Mouse (Mus musculus): ENCODE results near the gene Cnn1. TPM values are rescaled to one million over a fixed set of nuclear protein-coding genes. Genes with fewer than 3 reads are reported as not detected.
A peak's percentile ranks its signal among the peaks of the same experiment; 100 is the strongest.
"Not testable (repeated sequence)": the region's sequence is repeated elsewhere in the genome, so short reads cannot be mapped to it uniquely, and the experiment has no call there.

Cnn1 gene
- polyA plus RNA-seq, 2 experiments = 2.3 to 3.1 TPM

DNA sequence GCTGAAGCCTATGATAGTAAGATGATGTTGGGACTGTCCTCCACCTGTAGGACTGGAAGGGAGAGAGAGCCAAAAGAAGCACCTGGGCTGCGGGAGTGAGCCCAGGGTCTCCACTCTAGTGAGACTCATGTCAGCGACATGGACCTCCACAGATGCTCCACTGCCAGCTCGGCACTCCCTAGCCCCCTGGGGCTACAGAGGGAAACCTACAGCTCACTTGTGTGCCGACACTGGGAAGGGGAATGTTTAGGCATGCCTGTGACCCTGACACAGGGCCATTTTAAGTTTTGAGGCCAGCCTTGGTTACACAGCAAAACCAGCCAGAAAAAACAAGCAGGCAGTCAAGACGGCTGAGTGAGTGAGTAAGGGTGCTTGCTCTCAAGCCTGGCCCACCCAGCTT lies 31.8 kb upstream of the Cnn1 start:
- Histone ChIP-seq H3K36me3 (ENCODE audit: control insufficient read depth, insufficient read depth, low read length) (peaks cover 45% of the 10 kb centered on the region), H3K4me2 (replicated peaks; ENCODE audit: low read depth, low read length, severe bottlenecking) (no peak overlapping the region), H3K9me3 (ENCODE audit: control insufficient read depth, low read length) (no peaks in the 10 kb centered on the region), H3K4me3 (replicated peaks; ENCODE audit: low read length) (no peak overlapping the region), H3K27me3 (ENCODE audit: control insufficient read depth, insufficient read depth, low read length) (no peaks in the 10 kb centered on the region), H3K9ac (ENCODE audit: low read depth, low read length, severe bottlenecking) (no peak overlapping the region), H3K4me1 (ENCODE audit: control insufficient read depth, insufficient read depth, low read length) (peaks cover 6% of the 10 kb centered on the region; the same call in 1 of the 2 replicates), H3K27ac (replicated peaks; ENCODE audit: low read depth, low read length) (no peak overlapping the region)
- ATAC-seq (ENCODE audit: low FRiP score, low read depth) (no peak), DNase-seq (ENCODE audit: low spot score) (no peak)
- WGBS = 75% methylated on average over 5 of the region's 5 CpGs
- TF ChIP-seq POLR2A (IDR thresholded peaks at IDR 0.05; ENCODE audit: borderline replicate concordance, extremely low read depth, insufficient read depth, insufficient read length) = no peak

DNA sequence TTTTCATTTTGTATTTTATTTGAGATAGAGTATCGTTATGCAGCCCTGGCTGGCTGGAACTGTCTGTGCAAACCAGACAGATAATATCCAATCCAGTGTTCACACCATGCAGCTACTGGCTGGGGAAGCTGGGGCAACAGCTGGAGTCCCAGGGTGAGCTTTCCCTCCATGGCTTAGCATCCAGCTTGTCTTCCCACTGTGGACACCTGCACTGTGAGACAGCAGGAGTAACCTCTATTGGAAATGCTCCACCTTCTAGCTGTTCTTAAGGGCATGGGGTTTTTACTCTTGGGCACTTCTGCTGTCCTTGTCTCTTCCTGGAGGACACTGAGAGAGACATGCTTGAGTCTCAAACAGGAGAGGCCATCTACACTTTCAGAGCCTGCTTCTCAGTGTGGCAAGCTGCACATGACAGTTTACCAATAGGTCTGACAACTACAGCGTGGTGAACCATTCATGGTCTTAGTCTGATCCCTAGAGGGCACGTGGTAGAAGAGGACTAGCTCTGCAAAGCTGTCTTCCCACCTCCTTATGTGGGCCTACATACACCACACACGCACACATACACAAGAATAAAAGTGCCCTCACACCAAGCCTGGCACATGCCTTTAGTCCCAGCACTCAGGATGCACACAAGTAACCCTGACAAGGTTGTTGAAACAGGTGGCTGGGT lies 29.0 kb upstream of the Cnn1 start:
- no peak for DNase-seq (ENCODE audit: low spot score)
- Histone ChIP-seq H3K4me3 (replicated peaks; ENCODE audit: low read length) (peak overlapping the region; percentile 85), H3K9ac (ENCODE audit: low read depth, low read length, severe bottlenecking) (0 out of 2 replicates have a peak overlapping the region, but pooled peaks have one; percentile 16), H3K4me2 (replicated peaks; ENCODE audit: low read depth, low read length, severe bottlenecking) (peak overlapping the region; percentile 61), H3K27me3 (ENCODE audit: control insufficient read depth, insufficient read depth, low read length) (no peaks in the 10 kb centered on the region), H3K27ac (replicated peaks; ENCODE audit: low read depth, low read length) (0 out of 2 replicates have a peak overlapping the region, but pooled peaks have one; percentile 98), H3K36me3 (ENCODE audit: control insufficient read depth, insufficient read depth, low read length) (peaks cover 34% of the 10 kb centered on the region), H3K4me1 (ENCODE audit: control insufficient read depth, insufficient read depth, low read length) (peaks cover 6% of the 10 kb centered on the region; the same call in 1 of the 2 replicates), H3K9me3 (ENCODE audit: control insufficient read depth, low read length) (no peaks in the 10 kb centered on the region)
- no peak for ATAC-seq (ENCODE audit: low FRiP score, low read depth)
- 68% methylated on average over 4 of the region's 4 CpGs for WGBS
- TF ChIP-seq POLR2A (IDR thresholded peaks at IDR 0.05; ENCODE audit: borderline replicate concordance, extremely low read depth, insufficient read depth, insufficient read length) = no peak

DNA sequence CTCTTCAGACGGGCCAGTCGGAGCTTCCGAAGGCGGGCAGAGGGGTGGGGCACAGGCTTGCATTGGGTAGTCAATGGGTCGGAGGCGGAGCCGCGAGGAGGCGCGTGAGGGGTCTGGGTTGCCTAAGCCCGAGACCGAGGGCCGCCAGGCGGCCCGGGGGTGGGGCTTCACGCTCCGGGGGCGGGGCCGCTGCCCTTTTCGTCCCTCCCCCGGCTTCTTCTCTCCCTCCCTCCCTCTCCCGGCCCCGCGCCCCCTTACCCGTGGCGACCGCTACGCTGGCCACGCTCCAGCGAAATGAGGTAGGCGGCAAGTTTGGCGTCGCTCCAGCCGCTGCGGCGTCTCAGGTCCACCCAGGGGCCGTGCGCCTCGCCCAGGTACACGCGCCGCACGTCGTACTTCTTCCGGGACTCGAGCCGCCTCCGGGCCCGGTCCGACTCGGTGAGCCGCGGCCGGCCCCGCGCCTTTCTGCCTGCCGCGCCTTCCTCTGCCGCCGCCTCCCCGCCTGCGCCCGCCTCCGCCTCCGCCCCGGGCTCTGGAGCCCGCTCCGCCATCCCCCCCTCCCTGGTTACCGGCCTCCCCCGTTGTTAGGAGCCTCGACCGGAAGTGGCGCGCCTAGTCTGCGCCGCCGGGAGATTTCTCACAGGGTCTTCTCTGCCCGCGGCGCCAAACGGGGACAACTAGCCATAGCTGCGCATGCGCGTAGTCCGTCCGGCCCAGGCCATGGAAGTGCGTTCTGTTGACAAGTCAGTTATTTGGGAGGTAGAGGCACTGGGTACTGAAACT lies 28.0 kb upstream of the Cnn1 start, which contains the start of the genes Gm49318 and Zfp653:
TSS of gene Gm49318 (minus strand) at position 469 of the 783 bp plus-strand sequence.
TSS of gene Zfp653 (minus strand) at position 586 of the 783 bp plus-strand sequence.
- WGBS = under 1% methylated on average over 54 of the region's 87 CpGs
- Histone ChIP-seq H3K36me3 (ENCODE audit: control insufficient read depth, insufficient read depth, low read length) (peaks cover 26% of the 10 kb centered on the region), H3K4me3 (replicated peaks; ENCODE audit: low read length) (peak within 1 kb of the TSS; percentile 85), H3K9me3 (ENCODE audit: control insufficient read depth, low read length) (no peaks in the 10 kb centered on the region), H3K27ac (replicated peaks; ENCODE audit: low read depth, low read length) (peak within 1 kb of the TSS; percentile 98), H3K4me1 (ENCODE audit: control insufficient read depth, insufficient read depth, low read length) (peaks cover 6% of the 10 kb centered on the region; the same call in 1 of the 2 replicates), H3K9ac (ENCODE audit: low read depth, low read length, severe bottlenecking) (peak within 1 kb of the TSS; percentile 92), H3K4me2 (replicated peaks; ENCODE audit: low read depth, low read length, severe bottlenecking) (peak within 1 kb of the TSS; percentile 61), H3K27me3 (ENCODE audit: control insufficient read depth, insufficient read depth, low read length) (no peaks in the 10 kb centered on the region)
- peak; percentile 98 for DNase-seq (ENCODE audit: low spot score)
- peak; percentile 12; the same call in 1 of the 2 replicates for TF ChIP-seq POLR2A (IDR thresholded peaks at IDR 0.05; ENCODE audit: borderline replicate concordance, extremely low read depth, insufficient read depth, insufficient read length)
- ATAC-seq (ENCODE audit: low FRiP score, low read depth) = peak; percentile 97

DNA sequence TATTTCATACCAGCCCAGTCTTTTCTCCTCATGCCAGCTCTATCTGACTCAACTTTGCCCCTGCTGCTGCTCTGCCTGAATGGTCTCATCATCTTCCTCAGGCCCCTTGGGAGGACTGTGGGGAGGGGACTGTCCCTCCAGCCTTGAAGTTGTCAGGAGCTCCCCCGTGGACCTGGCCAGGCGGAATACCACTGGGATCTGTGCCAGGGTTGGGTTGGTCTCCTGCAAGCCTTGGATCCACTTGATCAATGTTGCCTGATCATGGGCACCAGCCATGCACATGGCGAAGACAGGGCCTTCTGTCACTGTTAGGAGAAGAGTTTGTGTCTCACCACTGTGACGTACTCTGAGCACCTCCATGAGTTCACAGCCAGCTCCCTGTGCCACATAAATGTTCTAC lies 26.7 kb upstream of the Cnn1 start:
- no peak for DNase-seq (ENCODE audit: low spot score)
- Histone ChIP-seq H3K4me3 (replicated peaks; ENCODE audit: low read length) (no peak overlapping the region), H3K4me2 (replicated peaks; ENCODE audit: low read depth, low read length, severe bottlenecking) (no peak overlapping the region), H3K27ac (replicated peaks; ENCODE audit: low read depth, low read length) (no peak overlapping the region), H3K9ac (ENCODE audit: low read depth, low read length, severe bottlenecking) (no peak overlapping the region), H3K36me3 (ENCODE audit: control insufficient read depth, insufficient read depth, low read length) (peaks cover 31% of the 10 kb centered on the region), H3K9me3 (ENCODE audit: control insufficient read depth, low read length) (no peaks in the 10 kb centered on the region), H3K4me1 (ENCODE audit: control insufficient read depth, insufficient read depth, low read length) (peaks cover 6% of the 10 kb centered on the region; the same call in 1 of the 2 replicates), H3K27me3 (ENCODE audit: control insufficient read depth, insufficient read depth, low read length) (no peaks in the 10 kb centered on the region)
- TF ChIP-seq POLR2A (IDR thresholded peaks at IDR 0.05; ENCODE audit: borderline replicate concordance, extremely low read depth, insufficient read depth, insufficient read length) = no peak
- WGBS = 86% methylated on average over 4 of the region's 4 CpGs
- no peak for ATAC-seq (ENCODE audit: low FRiP score, low read depth)

DNA sequence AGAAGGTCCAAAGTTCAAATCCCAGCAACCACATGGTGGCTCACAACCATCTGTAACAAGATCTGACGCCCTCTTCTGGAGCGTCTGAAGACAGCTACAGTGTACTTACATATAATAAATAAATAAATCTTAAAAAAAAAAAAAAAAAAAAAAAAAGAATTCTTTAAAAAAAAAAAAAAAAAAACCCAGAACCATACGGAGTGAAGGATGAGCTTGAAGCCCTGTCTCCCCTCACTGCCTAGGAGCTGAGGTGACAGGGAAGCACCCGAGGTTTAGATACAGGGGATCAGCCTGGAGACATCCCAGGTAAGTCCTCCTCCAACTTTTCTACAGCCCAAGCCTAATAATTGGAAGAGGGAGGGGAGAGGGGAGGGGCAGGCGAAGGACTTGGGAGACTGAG lies 23.2 kb upstream of the Cnn1 start:
- H3K9me3 ChIP-seq (ENCODE audit: control insufficient read depth, low read length); H3K9ac ChIP-seq (ENCODE audit: low read depth, low read length, severe bottlenecking); ATAC-seq (ENCODE audit: low FRiP score, low read depth); H3K4me1 ChIP-seq (ENCODE audit: control insufficient read depth, insufficient read depth, low read length); H3K4me2 ChIP-seq (replicated peaks; ENCODE audit: low read depth, low read length, severe bottlenecking); H3K27ac ChIP-seq (replicated peaks; ENCODE audit: low read depth, low read length); DNase-seq (ENCODE audit: low spot score); H3K27me3 ChIP-seq (ENCODE audit: control insufficient read depth, insufficient read depth, low read length); H3K4me3 ChIP-seq (replicated peaks; ENCODE audit: low read length): not testable (repeated sequence)
- 80% methylated on average over 5 of the region's 5 CpGs for WGBS
- peaks cover 29% of the 10 kb centered on the region; the same call in 1 of the 2 replicates for H3K36me3 ChIP-seq (ENCODE audit: control insufficient read depth, insufficient read depth, low read length)
